Mouse (Mus musculus) right cerebral cortex, postnatal 4 days (tissue): ENCODE measurements around the gene Cdc42bpa.

Experiments used
- DNase-seq: peaks from one replicate; pipeline ENCODE4 v3.0.0-alpha.2; 2022

The Cdc42bpa gene

GRCm38 (mm10) chr1:179959721-179960542 is at the start of gene Cdc42bpa:
TSS of gene Cdc42bpa (plus strand) at chr1:179960472.
- DNase-seq: peak; percentile 82

- DNase-seq: no peak
Measured at GRCm38 (mm10) chr1:179913471-179913870, 46.8 kb upstream of the Cdc42bpa start.

DNA sequence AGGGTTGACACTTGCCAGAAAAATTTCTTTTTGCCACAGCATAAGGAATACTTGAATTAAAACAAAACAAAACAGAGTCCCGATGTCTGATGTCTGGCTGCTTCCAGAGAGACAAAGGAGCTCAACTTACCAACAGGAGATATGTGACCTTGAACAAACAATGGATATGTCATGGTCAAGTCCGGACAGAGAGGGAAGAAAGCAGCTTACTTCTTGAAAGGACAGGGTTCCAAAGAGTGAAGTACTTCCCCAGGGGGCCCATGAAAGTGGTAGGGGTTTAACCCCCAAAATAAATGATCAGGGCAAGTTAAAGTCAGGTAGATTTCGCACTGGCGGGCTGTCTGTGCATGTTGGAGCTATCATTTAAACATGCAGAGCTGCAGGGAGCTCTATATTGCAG is 43.2 kb upstream of the Cdc42bpa start:
- DNase-seq: no peak

- no peak for DNase-seq
Measured at GRCm38 (mm10) chr1:179917481-179917880, 42.8 kb upstream of the Cdc42bpa start.

GRCm38 (mm10) chr1:179919656-179920436 is 40.4 kb upstream of the Cdc42bpa start:
- DNase-seq: no peak

- DNase-seq: no peak
Measured at GRCm38 (mm10) chr1:179923661-179924405, 36.4 kb upstream of the Cdc42bpa start.

- DNase-seq: no peak
Measured at GRCm38 (mm10) chr1:179926240-179926639, 34.0 kb upstream of the Cdc42bpa start.

- DNase-seq: no peak
Measured at GRCm38 (mm10) chr1:179927102-179927501, 33.2 kb upstream of the Cdc42bpa start.

GRCm38 (mm10) chr1:179928822-179929221 is 31.4 kb upstream of the Cdc42bpa start:
- no peak for DNase-seq

- DNase-seq: no peak
Measured at GRCm38 (mm10) chr1:179931247-179931646, 29.0 kb upstream of the Cdc42bpa start.

DNA sequence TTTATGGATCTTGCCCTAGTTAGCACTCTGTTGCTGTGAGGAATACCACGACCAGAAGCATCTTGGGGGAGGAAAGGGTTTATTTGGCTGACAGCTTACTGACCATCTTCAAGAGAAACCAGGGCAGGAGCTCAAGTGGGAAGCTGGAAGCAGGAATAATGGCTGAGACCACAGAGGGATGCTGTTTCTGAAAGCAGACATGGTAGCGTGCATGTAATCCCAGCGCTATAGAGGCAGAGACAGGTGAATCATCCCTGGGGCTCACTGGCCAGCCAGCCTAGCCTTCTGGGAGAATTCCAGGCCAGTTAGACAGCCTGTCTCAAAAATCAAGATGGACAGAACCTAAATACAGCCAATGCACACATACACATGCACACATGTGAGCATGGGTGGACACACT is 26.2 kb upstream of the Cdc42bpa start:
- no peak for DNase-seq

- DNase-seq: no peak
Measured at GRCm38 (mm10) chr1:179940071-179940786, 20.0 kb upstream of the Cdc42bpa start.

DNA sequence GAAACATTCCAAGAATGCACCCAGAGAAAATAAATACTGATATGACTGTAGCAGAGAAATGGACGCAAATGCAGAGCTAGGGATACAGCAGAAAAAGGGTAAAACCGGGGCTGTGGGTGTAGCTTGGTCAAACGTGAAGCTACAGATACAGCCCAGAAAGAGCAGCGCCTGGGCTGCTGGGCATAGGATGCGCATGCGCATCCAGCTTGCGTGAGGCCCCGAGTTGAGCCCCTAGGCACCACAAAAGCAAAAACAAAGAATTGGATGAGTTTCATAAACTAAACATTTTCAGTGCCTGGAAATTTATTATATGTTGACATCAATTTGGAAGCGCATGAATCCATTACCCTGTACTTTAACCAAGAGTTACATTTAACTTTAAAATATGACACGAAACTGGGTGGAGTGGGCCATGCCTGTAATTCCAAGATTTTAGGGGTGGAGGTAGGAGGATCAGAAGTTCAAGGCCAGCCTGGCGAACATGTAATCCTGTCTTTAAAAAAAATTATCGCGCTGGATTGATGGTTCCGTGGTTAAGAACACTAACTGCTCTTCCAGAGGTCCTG is 19.4 kb upstream of the Cdc42bpa start:
- no peak for DNase-seq

GRCm38 (mm10) chr1:179945017-179945416 is 15.3 kb upstream of the Cdc42bpa start:
- DNase-seq: no peak

DNA sequence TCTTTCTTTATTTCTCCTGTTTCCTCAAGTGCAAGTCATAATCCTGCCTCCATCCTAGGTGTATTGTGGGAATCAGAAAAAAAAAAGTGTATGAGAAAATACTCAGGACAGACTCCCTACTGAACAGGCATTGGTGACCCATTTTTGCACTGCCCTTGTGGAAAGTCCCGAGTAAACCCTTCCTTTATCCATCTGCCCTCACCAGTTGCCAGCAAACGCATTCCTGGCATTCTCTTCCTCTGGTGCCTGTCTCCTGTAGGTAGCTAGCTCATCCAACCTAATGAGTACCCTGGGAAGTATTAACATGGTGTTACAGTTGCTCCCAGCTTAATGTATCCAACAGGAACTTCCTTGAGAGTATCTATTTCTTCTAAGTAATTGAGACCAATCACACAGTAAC is 13.7 kb upstream of the Cdc42bpa start:
- DNase-seq: no peak

- no peak for DNase-seq
Measured at GRCm38 (mm10) chr1:179947653-179948052, 12.6 kb upstream of the Cdc42bpa start.

DNA sequence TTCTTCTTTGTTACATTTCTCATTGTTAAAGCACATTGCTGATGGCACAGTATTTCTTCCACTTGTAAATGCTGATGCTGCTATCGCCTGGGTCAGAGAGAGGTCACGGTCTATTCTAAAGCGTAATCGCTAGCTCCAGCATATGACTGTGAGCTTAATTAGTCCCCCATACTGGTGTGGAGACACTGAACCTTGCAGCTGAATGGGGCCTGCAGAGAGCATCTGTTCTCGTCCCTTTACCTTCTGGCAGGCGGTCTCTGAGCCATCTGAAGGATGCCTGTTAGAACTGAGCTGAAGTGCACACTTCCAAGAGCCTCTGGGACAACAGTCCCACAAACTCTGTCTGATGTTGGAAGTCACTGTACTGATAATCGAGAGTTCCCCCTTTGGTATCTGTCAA is 8.7 kb upstream of the Cdc42bpa start:
- no peak for DNase-seq

DNA sequence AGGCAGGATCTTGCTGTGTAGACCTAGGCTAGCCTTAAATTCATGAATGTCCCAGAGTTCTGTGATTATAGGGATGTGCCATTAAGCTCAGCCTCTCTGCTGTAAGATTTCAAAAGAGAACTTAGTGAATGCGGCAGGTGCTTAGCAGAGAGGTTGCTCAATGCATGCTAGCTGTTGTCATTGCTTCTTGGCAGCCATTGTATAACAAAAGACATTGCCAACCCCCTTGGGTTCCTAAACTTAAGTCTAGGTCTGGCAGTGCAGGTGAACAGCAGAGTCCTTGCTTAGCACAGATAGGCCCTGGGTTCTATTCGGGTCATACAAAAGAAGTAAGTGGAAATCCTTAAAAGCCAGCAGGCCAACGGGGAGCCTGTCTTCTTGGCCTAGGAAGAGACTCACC is 7.0 kb upstream of the Cdc42bpa start:
- no peak for DNase-seq

DNA sequence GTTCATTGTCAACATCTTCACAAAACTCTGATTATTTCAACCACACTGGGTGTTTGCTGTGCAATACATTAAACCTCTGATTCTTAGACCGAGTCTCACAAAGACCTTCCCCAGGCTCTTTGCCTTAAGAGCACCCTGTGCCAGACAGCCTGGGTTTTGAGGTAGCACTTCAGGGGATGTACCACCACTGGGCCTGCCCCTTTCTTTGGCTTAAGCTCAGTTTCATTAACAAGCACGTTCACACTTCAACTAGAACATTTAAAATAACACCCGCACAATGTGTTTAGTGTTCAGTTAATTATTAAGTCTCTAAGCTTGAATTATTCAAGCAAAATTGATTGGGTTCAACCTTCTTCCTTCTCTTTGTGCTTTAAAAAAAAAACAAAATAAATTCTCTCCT is 2.8 kb upstream of the Cdc42bpa start:
- no peak for DNase-seq

DNA sequence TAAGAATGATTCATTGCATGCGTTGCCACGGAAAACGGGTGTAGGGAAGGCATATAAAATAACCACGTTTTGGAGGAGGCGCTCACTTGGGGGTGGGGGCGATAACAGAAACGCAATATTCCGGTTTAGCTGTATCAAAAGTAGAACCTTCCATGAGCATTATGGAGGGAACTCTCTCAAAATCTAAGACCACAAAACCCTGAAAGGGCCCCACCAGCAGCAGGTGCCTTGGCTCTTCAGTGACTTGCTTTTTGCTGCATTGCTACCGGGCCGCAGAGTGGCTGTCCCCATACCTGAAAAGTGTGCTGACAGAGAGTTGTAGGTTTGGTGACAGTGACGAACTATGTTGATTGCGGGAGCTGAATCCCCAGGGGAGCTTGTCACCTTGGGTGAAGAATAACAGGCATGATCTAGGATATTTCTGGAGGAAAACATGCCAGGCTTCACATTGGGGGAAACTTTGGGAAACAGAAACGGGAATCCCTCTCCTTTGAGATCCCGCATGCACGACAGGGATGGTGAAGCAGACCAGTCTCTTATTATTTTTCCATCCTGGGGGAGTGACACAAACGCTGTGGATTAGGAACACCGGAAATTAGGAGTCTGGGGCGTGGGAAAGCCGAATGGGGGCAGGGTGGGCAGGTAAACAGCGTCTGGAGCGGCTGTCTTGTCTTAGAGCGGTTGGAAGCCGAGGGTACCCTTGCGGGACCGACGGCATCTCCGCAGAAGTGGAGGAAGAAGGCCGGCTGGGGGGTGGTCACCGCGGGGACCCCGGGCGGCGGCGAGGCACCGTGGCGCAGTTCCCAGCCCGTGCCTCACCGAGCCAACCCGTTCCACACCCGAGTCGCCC is 1.2 kb upstream of the Cdc42bpa start:
- peak; percentile 13 for DNase-seq

DNA sequence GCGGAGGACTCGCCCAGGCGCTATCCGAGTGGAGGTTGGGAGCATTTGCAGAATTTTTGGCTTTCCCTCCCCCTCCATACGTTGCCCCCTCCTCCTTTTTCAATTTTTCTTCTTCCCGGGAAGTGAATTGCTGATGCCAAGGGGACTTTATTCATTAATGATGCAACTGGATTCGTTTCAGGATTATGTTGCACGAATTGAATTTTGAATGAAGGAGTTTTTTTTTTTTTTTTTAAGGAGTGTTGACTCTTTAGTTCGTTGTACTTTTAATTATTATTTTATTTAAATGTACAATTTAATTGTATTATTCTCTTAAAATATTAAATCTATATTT is 238 bp downstream of the Cdc42bpa start:
- DNase-seq: no peak
